Comparison of ENCODE assay signal across 9 mouse cellular contexts in genomic region chr17:83985916-83986578, GRCm38 (mm10).
DNase-seq lines count a peak whose midpoint lies in the region; ATAC-seq and TF ChIP-seq lines count a peak whose summit lies in the region.
"Had no signal": no experiment of that assay in that cellular context is flagged by ENCODE, and none has a peak within 500 bp of the region (broad histone marks: within the 10 kb centered on the region; RNA-seq: fewer than 3 reads in every experiment).

No protein-coding gene starts in this region.

- H3K36me3 ChIP-seq in spleen, adult 2 months (ENCODE audit: control insufficient read depth, insufficient read depth, low read length), result no peaks in the 10 kb centered on the region
- no peaks in the 10 kb centered on the region for H3K36me3 ChIP-seq in forebrain, embryonic 16.5 days (ENCODE audit: control insufficient read depth, insufficient read depth)
- no peaks in the 10 kb centered on the region for H3K36me3 ChIP-seq in limb, embryonic 13.5 days
- no peaks in the 10 kb centered on the region for H3K36me3 ChIP-seq in splenic B cell, adult 2 months (ENCODE audit: control insufficient read depth, insufficient read depth, low read length, poor library complexity, severe bottlenecking)

- H3K4me1 ChIP-seq in spleen, adult 2 months (ENCODE audit: control insufficient read depth, insufficient read depth, insufficient read length), result peaks cover 23% of the 10 kb centered on the region; the same call in 1 of the 2 replicates
- H3K4me1 ChIP-seq in forebrain, embryonic 16.5 days (replicated peaks; ENCODE audit: control insufficient read depth, insufficient read depth, low read length), result peaks cover 27% of the 10 kb centered on the region
- peaks cover 95% of the 10 kb centered on the region for H3K4me1 ChIP-seq in limb, embryonic 13.5 days

- no peak for TF ChIP-seq CTCF in spleen, adult 2 months (IDR thresholded peaks at IDR 0.05; ENCODE audit: extremely low read depth, insufficient read depth, insufficient read length, insufficient replicate concordance)

- WGBS in spleen, adult 2 months, result 10% methylated on average over 15 of the region's 15 CpGs
- 46% methylated on average over 15 of the region's 15 CpGs for WGBS in forebrain, embryonic 16.5 days
- 37% methylated on average over 15 of the region's 15 CpGs for WGBS in limb, embryonic 13.5 days

- no peak overlapping the region for H3K9ac ChIP-seq in forebrain, embryonic 16.5 days (replicated peaks; ENCODE audit: low read depth, low read length)
- no peak overlapping the region for H3K9ac ChIP-seq in limb, embryonic 13.5 days
- H3K9ac ChIP-seq: liver, embryonic 14.5 days had no signal

- H3K4me3 ChIP-seq in spleen, adult 2 months (ENCODE audit: extremely low read depth, insufficient read depth, insufficient read length), result no peak overlapping the region
- H3K4me3 ChIP-seq in forebrain, embryonic 16.5 days (replicated peaks; ENCODE audit: low read length), result no peak overlapping the region
- H3K4me3 ChIP-seq in limb, embryonic 13.5 days, result no peak overlapping the region

- ATAC-seq in forebrain, embryonic 16.5 days, result peak; percentile 50
- ATAC-seq in limb, embryonic 13.5 days (ENCODE audit: low FRiP score, low read depth), result no peak

- no peak for TF ChIP-seq POLR2A in spleen, adult 2 months (IDR thresholded peaks at IDR 0.05; ENCODE audit: low read depth, low read length)

- H3K27me3 ChIP-seq in spleen, adult 2 months (ENCODE audit: control insufficient read depth, insufficient read depth, low read length), result no peaks in the 10 kb centered on the region
- no peaks in the 10 kb centered on the region for H3K27me3 ChIP-seq in forebrain, embryonic 16.5 days (replicated peaks; ENCODE audit: control insufficient read depth, insufficient read depth, low read length)
- H3K27me3 ChIP-seq in limb, embryonic 13.5 days, result no peaks in the 10 kb centered on the region
- no peaks in the 10 kb centered on the region for H3K27me3 ChIP-seq in splenic B cell, adult 2 months (ENCODE audit: control insufficient read depth, insufficient read depth, low read length, poor library complexity, severe bottlenecking)

- peak in 1 of 2 experiments; percentile 34 for DNase-seq in spleen, adult 2 months (ENCODE audit: low read depth in 1 of 2, low spot score in 2 of 2)
- DNase-seq in spleen, postnatal 14 days (ENCODE audit: low spot score in 2 of 2), result no peak
- peak; percentile 56 for DNase-seq in splenic B cell, adult 2 months (ENCODE audit: low read depth, low spot score)
- no peak for DNase-seq in MN1 (ENCODE audit: low spot score)
- DNase-seq in urinary bladder, postnatal 10 days (ENCODE audit: low spot score), result no peak
- DNase-seq in layer of hippocampus, adult 9-11 months, result no peak

- H3K27ac ChIP-seq in spleen, adult 2 months (ENCODE audit: insufficient read depth, low read length), result peak overlapping the region; percentile 51
- H3K27ac ChIP-seq in forebrain, embryonic 16.5 days (ENCODE audit: low read length), result peak overlapping the region; percentile 61
- H3K27ac ChIP-seq in limb, embryonic 13.5 days, result peak overlapping the region; percentile 90
- H3K27ac ChIP-seq: liver, embryonic 14.5 days had no signal

- H3K4me2 ChIP-seq in forebrain, embryonic 16.5 days (ENCODE audit: low read length), result no peak overlapping the region
- no peak overlapping the region for H3K4me2 ChIP-seq in limb, embryonic 13.5 days (replicated peaks)

- H3K9me3 ChIP-seq in forebrain, embryonic 16.5 days (ENCODE audit: control insufficient read depth, low read length), result 0 out of 2 replicates have a peak, but pooled peaks cover 3% of the 10 kb centered on the region
- H3K9me3 ChIP-seq in limb, embryonic 13.5 days, result no peaks in the 10 kb centered on the region
